ENCODE assay signal across 8 mouse cellular contexts in the genomic region with DNA sequence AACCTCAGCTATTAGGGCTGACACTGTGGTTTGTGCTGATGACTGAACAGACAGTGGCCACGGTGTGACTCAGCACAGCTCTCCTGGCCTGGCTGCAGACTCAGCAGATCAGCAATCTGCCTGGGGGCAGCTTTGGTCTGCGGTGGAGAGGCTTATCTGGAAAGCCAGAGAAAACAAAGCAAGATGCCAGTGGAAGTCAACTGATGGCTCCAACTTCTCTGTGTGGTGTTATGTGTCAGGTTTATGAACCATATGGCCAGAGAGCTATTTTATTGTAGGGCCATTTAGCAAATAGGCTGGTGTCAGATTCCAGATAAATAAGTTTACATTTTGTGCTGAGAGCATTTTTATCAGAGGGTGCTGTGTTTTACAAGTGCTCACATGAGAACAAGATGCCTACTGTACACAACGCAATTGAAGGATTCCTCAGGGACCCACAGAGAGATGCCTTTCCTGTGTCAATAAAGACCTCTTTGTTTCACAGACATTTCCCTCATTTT. TPM values are rescaled to one million over a fixed set of nuclear protein-coding genes. Genes with fewer than 3 reads are reported as not detected.
A peak's percentile ranks its signal among the peaks of the same experiment; 100 is the strongest.
DNase-seq lines count a peak whose midpoint lies in the region; ATAC-seq and TF ChIP-seq lines count a peak whose summit lies in the region.

No protein-coding gene starts in this region.

- no peaks in the 10 kb centered on the region for H3K4me1 ChIP-seq in stomach, embryonic 14.5 days (ENCODE audit: control insufficient read depth, insufficient read depth, low read length)
- H3K4me1 ChIP-seq in stomach, postnatal 0 days (replicated peaks; ENCODE audit: control insufficient read depth, insufficient read depth), result no peaks in the 10 kb centered on the region
- H3K4me1 ChIP-seq in intestine, postnatal 0 days (replicated peaks; ENCODE audit: control insufficient read depth, insufficient read depth, low read length), result no peaks in the 10 kb centered on the region
- H3K4me1 ChIP-seq in midbrain, embryonic 16.5 days (ENCODE audit: control insufficient read depth, insufficient read depth, low read length), result peaks cover 3% of the 10 kb centered on the region; the same call in 1 of the 2 replicates

- H3K27me3 ChIP-seq in stomach, embryonic 14.5 days (ENCODE audit: control insufficient read depth, insufficient read depth, low read length), result no peaks in the 10 kb centered on the region
- no peaks in the 10 kb centered on the region for H3K27me3 ChIP-seq in stomach, postnatal 0 days (ENCODE audit: control insufficient read depth, insufficient read depth, low read length)
- no peaks in the 10 kb centered on the region for H3K27me3 ChIP-seq in intestine, postnatal 0 days (replicated peaks; ENCODE audit: control insufficient read depth, insufficient read depth, low read length)
- no peaks in the 10 kb centered on the region for H3K27me3 ChIP-seq in midbrain, embryonic 16.5 days (ENCODE audit: control insufficient read depth, insufficient read depth, low read depth, low read length)

- no peaks in the 10 kb centered on the region for H3K36me3 ChIP-seq in stomach, embryonic 14.5 days (ENCODE audit: control insufficient read depth, insufficient read depth, low read length)
- H3K36me3 ChIP-seq in stomach, postnatal 0 days (ENCODE audit: control insufficient read depth, insufficient read depth, low read length), result no peaks in the 10 kb centered on the region
- H3K36me3 ChIP-seq in intestine, postnatal 0 days (ENCODE audit: control insufficient read depth, insufficient read depth), result no peaks in the 10 kb centered on the region
- H3K36me3 ChIP-seq in midbrain, embryonic 16.5 days (ENCODE audit: control insufficient read depth, insufficient read depth, low read length), result no peaks in the 10 kb centered on the region

- ATAC-seq in stomach, embryonic 14.5 days (ENCODE audit: insufficient number of reproducible peaks, insufficient read depth, low FRiP score, low read depth), result peak; percentile 61; the same call in 1 of the 2 replicates
- ATAC-seq in stomach, postnatal 0 days (ENCODE audit: low FRiP score, low TSS enrichment), result no peak
- ATAC-seq in intestine, postnatal 0 days, result peak; percentile 95
- ATAC-seq in midbrain, embryonic 16.5 days, result peak; percentile 67; the same call in 1 of the 2 replicates

- WGBS in stomach, embryonic 14.5 days, result 8% methylated on average over 3 of the region's 3 CpGs
- WGBS in stomach, postnatal 0 days, result 9% methylated on average over 3 of the region's 3 CpGs
- 11% methylated on average over 3 of the region's 3 CpGs for WGBS in intestine, postnatal 0 days
- 16% methylated on average over 3 of the region's 3 CpGs for WGBS in midbrain, embryonic 16.5 days

- DNase-seq in cerebellum, postnatal 10 days, result peak; percentile 33 to 52
- no peak for DNase-seq in cerebellum, postnatal 4 days (ENCODE audit: low spot score in 2 of 2)
- DNase-seq in stomach, postnatal 0 days (ENCODE audit: low spot score), result no peak
- DNase-seq in layer of hippocampus, adult 8-10 months (ENCODE audit: low spot score in 2 of 2), result no peak
- no peak for DNase-seq in layer of hippocampus, adult 9-11 months

- no peak for TF ChIP-seq EP300 in stomach, postnatal 0 days (optimal IDR thresholded peaks at IDR 0.05)

- H3K4me3 ChIP-seq in stomach, embryonic 14.5 days (ENCODE audit: low read depth, low read length), result no peak overlapping the region
- H3K4me3 ChIP-seq in stomach, postnatal 0 days (ENCODE audit: low read depth, low read length), result no peak overlapping the region
- H3K4me3 ChIP-seq in intestine, postnatal 0 days (ENCODE audit: low read depth, low read length), result no peak overlapping the region
- H3K4me3 ChIP-seq in midbrain, embryonic 16.5 days (ENCODE audit: low read depth, low read length), result no peak overlapping the region

- H3K9me3 ChIP-seq in stomach, embryonic 14.5 days (ENCODE audit: control insufficient read depth, low read depth, low read length), result no peaks in the 10 kb centered on the region
- no peaks in the 10 kb centered on the region for H3K9me3 ChIP-seq in stomach, postnatal 0 days (ENCODE audit: control insufficient read depth, low read length)
- no peaks in the 10 kb centered on the region for H3K9me3 ChIP-seq in intestine, postnatal 0 days (ENCODE audit: control insufficient read depth)
- no peaks in the 10 kb centered on the region for H3K9me3 ChIP-seq in midbrain, embryonic 16.5 days (replicated peaks; ENCODE audit: control insufficient read depth, low read length, poor library complexity, severe bottlenecking)

- no peak for TF ChIP-seq CTCF in stomach, postnatal 0 days (IDR thresholded peaks at IDR 0.05; ENCODE audit: low read depth)
- TF ChIP-seq CTCF in intestine, postnatal 0 days (IDR thresholded peaks at IDR 0.05; ENCODE audit: low read depth), result no peak

- H3K9ac ChIP-seq in stomach, embryonic 14.5 days (replicated peaks; ENCODE audit: low read depth, low read length), result no peak overlapping the region
- no peak overlapping the region for H3K9ac ChIP-seq in stomach, postnatal 0 days (ENCODE audit: low read length)
- no peak overlapping the region for H3K9ac ChIP-seq in intestine, postnatal 0 days (ENCODE audit: low read depth, low read length)
- no peak overlapping the region for H3K9ac ChIP-seq in midbrain, embryonic 16.5 days (ENCODE audit: low read depth, low read length)

- H3K4me2 ChIP-seq in stomach, embryonic 14.5 days (replicated peaks; ENCODE audit: low read depth, low read length), result no peak overlapping the region
- no peak overlapping the region for H3K4me2 ChIP-seq in stomach, postnatal 0 days (replicated peaks; ENCODE audit: low read depth)
- no peak overlapping the region for H3K4me2 ChIP-seq in intestine, postnatal 0 days (replicated peaks; ENCODE audit: low read depth)
- no peak overlapping the region for H3K4me2 ChIP-seq in midbrain, embryonic 16.5 days (ENCODE audit: low read length)

- H3K27ac ChIP-seq in stomach, embryonic 14.5 days (ENCODE audit: low read length), result no peak overlapping the region
- H3K27ac ChIP-seq in stomach, postnatal 0 days (replicated peaks), result no peak overlapping the region
- H3K27ac ChIP-seq in intestine, postnatal 0 days (ENCODE audit: low read depth, low read length), result no peak overlapping the region
- H3K27ac ChIP-seq in midbrain, embryonic 16.5 days (ENCODE audit: low read length), result no peak overlapping the region

RNA-seq across cellular contexts. Expression of a gene that starts 33.6 kb away (rescaled TPM):
- polyA plus RNA-seq in stomach, embryonic 14.5 days (2014; fragmentation: Nextera tagmentation; extraction: Ambion mirVana), result 24.4 and 26.8 TPM in 2 replicates
- 11.4 and 11.8 TPM in 2 replicates for polyA plus RNA-seq in stomach, postnatal 0 days (2015; fragmentation: Nextera tagmentation; extraction: Ambion mirVana)
- polyA plus RNA-seq in intestine, postnatal 0 days (2015; fragmentation: Nextera tagmentation; extraction: Ambion mirVana), result 10.9 and 13.0 TPM in 2 replicates
- 7.6 TPM in 2 replicates for polyA plus RNA-seq in midbrain, embryonic 16.5 days (2015; fragmentation: Nextera tagmentation; extraction: Ambion mirVana)
- total RNA-seq in layer of hippocampus, adult 8-10 months (2022), result 1 to 10 TPM; 2.5 to 5.3 (median 3.7) TPM

Comparison
In these comparisons a context has a peak if more than half of its experiments do, and no peak if none do; other contexts are left out.
1. DNase-seq: peak in cerebellum, postnatal 10 days (2 of 2); none in cerebellum, postnatal 4 days (0 of 2), stomach, postnatal 0 days (single experiment), layer of hippocampus, adult 8-10 months (0 of 2) and layer of hippocampus, adult 9-11 months (single experiment).